Mouse (Mus musculus) midbrain, embryonic 16.5 days (tissue): ENCODE results near the gene Capn8. TPM values are rescaled to one million over a fixed set of nuclear protein-coding genes. Genes with fewer than 3 reads are reported as not detected.

Experiments used
- ATAC-seq: fragments of 200-750 bp; cut with Nextera tagmentation; 2 replicates; pipeline ENCODE4 v1.8.0; 2017; ENCODE audit warnings: moderate TSS enrichment
- H3K27ac ChIP-seq: fragments of 300-500 bp; sonication (generic); 2 replicates; pipeline ENCODE4 v1.5.1; 2014; ENCODE audit warnings: mild to moderate bottlenecking, low read length, mixed read lengths
- H3K27me3 ChIP-seq: fragments of 300-500 bp; sonication (generic); 2 replicates; pipeline ENCODE4 v1.6.1; 2014; ENCODE audit warnings: low read depth, low read length, mixed read lengths; ENCODE audit not compliant: control insufficient read depth, insufficient read depth
- H3K36me3 ChIP-seq: fragments of 300-500 bp; sonication (generic); 2 replicates; pipeline ENCODE4 v1.6.1; 2014; ENCODE audit warnings: mild to moderate bottlenecking, low read length, moderate library complexity, mixed read lengths; ENCODE audit not compliant: control insufficient read depth, insufficient read depth
- H3K4me1 ChIP-seq: fragments of 300-500 bp; sonication (generic); 2 replicates; pipeline ENCODE4 v1.6.1; 2014; ENCODE audit warnings: mild to moderate bottlenecking, low read length, mixed read lengths; ENCODE audit not compliant: control insufficient read depth, insufficient read depth
- H3K4me2 ChIP-seq: fragments of 300-500 bp; sonication (generic); 2 replicates; pipeline ENCODE4 v1.6.1; 2014; ENCODE audit warnings: mild to moderate bottlenecking, low read length, mixed read lengths
- H3K4me3 ChIP-seq: fragments of 300-500 bp; sonication (generic); 2 replicates; pipeline ENCODE4 v1.5.1; 2014; ENCODE audit warnings: low read depth, mild to moderate bottlenecking, low read length, moderate library complexity, mixed read lengths
- H3K9ac ChIP-seq: fragments of 300-500 bp; sonication (generic); 2 replicates; pipeline ENCODE4 v1.6.1; 2014; ENCODE audit warnings: low read depth, low read length, mixed read lengths
- H3K9me3 ChIP-seq: fragments of 300-500 bp; sonication (generic); replicated peaks from 2 replicates; pipeline ENCODE4 v1.6.1; 2014; ENCODE audit warnings: mild to moderate bottlenecking, low read length, mixed read lengths; ENCODE audit not compliant: control insufficient read depth, poor library complexity, severe bottlenecking
- WGBS: fragments of 180-500 bp; shearing (Covaris S2); extraction: QIAGEN DNeasy Blood & Tissue Kit; methylation state at CpG from one replicate; pipeline ENCODE4 v1.1.7; 2014; 5-methylcytosine and 5-hydroxymethylcytosine counted together
- polyA plus RNA-seq: library from polyadenylated mRNA; unstranded; fragments of >200 nt; fragmentation: Nextera tagmentation; extraction: Ambion mirVana; gene quantifications from 2 replicates; pipeline ENCODE4 v1.2.1, GENCODE M21; 2015

Capn8 gene
- 0.14 and 0.21 TPM in 2 replicates for polyA plus RNA-seq

DNA sequence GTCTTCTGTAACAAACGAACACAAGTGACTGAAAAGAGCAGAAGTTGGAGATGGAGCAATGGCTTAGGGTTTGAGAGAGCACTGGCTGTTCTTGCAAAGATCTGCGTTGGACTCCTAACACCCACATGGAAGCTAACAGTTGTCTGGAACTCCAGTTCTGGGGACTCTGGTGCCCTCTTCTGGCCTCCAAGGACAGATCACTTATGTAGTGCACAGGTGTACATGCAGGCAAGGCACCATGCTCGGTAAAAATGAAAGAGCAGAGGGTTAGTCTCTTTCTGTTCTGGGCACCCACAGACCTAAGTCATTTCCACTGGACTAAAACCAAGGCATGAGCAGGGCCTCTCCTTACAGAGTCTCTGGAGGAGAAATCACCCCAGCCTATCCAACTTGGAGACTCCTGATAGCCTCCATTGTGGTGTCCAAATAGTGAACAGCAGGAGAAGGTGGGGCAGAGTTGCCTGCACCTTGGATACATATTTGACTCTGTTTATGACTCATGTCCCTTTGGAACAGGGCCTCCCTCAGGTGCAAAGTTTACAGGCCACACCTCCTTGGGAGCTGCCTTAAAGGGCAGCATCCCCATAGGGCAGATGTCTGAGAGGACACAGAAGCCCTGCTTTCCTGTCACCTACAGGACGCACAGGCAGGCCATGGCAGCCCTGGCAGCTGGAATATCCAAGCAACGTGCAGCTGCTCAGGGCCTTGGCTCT, at the start of gene Capn8:
TSS of gene Capn8 (plus strand) at position 600 of the 713 bp plus-strand sequence.
- H3K27me3 ChIP-seq: no peaks in the 10 kb centered on the region
- no peak within 1 kb of the TSS for H3K27ac ChIP-seq
- H3K36me3 ChIP-seq: no peaks in the 10 kb centered on the region
- no peak within 1 kb of the TSS for H3K4me3 ChIP-seq
- WGBS: 77% methylated on average over 5 of the region's 5 CpGs
- no peak for ATAC-seq
- no peak within 1 kb of the TSS for H3K9ac ChIP-seq
- no peak within 1 kb of the TSS for H3K4me2 ChIP-seq
- H3K4me1 ChIP-seq: peaks cover 9% of the 10 kb centered on the region
- no peaks in the 10 kb centered on the region for H3K9me3 ChIP-seq

DNA sequence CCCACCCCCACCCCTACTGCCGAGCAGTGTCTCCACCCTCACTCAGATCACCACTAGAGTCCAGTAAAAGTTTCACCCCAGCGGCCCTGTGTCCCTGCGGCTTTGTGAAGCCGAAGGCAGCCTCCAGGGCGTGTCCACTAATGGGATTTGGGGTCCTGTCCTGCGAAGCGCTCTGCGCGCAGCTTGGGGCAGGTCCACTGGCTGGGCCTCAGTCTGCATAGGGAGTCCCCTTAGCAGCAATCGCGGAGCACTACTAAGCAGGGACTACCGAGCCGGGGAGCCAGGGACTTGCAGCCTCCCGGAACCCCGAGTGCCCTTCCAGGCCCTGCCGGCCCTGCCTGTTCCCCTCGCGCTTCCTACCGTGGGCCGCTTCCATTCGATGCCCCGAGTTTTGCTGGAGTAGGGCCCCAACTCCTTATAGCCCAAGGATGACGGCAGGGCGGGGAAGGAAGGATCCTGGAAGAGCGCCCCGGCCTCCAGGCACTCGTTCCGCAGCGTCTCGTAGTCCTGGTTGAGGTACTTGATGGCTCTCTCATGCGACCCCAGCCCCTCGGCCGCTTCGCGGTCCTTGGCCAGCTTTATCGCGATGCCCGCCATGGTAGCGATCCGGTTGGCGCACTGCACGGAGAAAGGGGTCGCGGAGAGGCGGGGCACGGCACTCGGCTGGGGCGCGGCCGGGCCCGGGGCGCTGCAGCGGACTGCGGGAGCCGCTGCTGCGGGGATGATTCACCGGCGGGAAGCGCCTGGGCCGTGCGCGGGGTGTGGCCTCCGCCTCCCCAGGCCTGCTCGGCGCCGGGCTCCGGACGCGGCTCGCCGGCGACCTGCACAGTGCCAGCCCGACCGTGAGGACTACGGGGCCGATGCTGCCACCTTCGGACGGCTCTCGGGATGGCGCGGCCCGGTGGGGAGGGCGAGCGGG, 47.8 kb upstream of the Capn8 start, which contains the start of gene Capn2:
TSS of gene Capn2 (minus strand) at position 851 of the 919 bp plus-strand sequence.
- no peaks in the 10 kb centered on the region for H3K9me3 ChIP-seq
- peak; percentile 97 for ATAC-seq
- no peaks in the 10 kb centered on the region for H3K27me3 ChIP-seq
- peak within 1 kb of the TSS; percentile 62 for H3K4me3 ChIP-seq
- WGBS: under 1% methylated on average over 77 of the region's 84 CpGs
- peak within 1 kb of the TSS; percentile 78 for H3K27ac ChIP-seq
- H3K9ac ChIP-seq: peak within 1 kb of the TSS; percentile 80
- peaks cover 18% of the 10 kb centered on the region for H3K4me1 ChIP-seq
- H3K4me2 ChIP-seq: peak within 1 kb of the TSS; percentile 83
- 0 out of 2 replicates have a peak, but pooled peaks cover 3% of the 10 kb centered on the region for H3K36me3 ChIP-seq

DNA sequence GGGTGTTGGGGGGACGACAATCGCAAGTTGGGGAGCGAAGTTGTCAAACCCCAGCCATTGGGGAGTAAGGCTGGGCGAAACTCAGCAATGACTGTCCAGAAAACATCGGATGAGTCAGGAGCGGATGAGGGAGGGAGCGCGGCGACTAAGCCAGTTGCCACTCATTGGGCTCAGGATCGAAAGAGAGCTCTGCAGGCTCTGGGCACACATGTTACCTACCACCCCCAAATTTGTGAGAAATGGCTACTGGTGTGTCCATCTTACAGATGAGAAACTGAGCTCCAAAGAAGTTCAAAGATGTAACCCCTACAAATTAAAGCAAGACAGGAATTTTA, 47.2 kb upstream of the Capn8 start:
- no peaks in the 10 kb centered on the region for H3K27me3 ChIP-seq
- peak; percentile 50; the same call in 1 of the 2 replicates for ATAC-seq
- no peaks in the 10 kb centered on the region for H3K9me3 ChIP-seq
- H3K4me1 ChIP-seq: peaks cover 18% of the 10 kb centered on the region
- WGBS: 1% methylated on average over 10 of the region's 10 CpGs
- no peaks in the 10 kb centered on the region for H3K36me3 ChIP-seq
- H3K4me2 ChIP-seq: peak overlapping the region; percentile 83
- H3K4me3 ChIP-seq: peak overlapping the region; percentile 62
- peak overlapping the region; percentile 80 for H3K9ac ChIP-seq
- H3K27ac ChIP-seq: peak overlapping the region; percentile 78; the same call in 1 of the 2 replicates

DNA sequence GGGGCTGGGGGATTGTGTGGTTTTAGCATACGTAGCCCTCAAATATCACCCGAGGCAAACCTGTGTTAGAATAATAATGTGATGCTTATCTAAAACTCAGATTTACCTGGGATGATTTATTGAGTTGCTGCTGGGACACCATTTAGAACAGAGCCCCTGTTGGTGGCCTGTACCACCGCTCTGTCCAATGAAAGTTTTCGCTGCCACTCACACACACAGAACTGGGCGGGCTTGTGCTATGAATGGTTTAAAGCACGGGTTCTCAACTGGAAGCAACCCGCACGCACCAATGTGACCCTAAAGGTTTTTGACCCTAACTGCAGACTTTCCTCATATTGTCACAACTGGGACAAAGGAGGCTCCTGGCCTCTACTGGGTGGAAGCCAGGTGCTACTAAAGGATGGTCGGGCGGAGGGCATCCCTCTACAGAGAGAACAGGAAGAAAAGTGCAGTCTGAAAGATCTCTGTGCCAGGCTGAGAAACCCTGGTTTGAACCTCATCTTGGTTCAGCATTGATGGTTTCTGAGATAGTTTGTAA, 46.6 kb upstream of the Capn8 start:
- no peak for ATAC-seq
- 58% methylated on average over 10 of the region's 10 CpGs for WGBS
- Histone ChIP-seq H3K4me3 (no peak overlapping the region), H3K9me3 (no peaks in the 10 kb centered on the region), H3K36me3 (no peaks in the 10 kb centered on the region), H3K4me1 (peaks cover 18% of the 10 kb centered on the region), H3K27ac (no peak overlapping the region), H3K9ac (no peak overlapping the region), H3K27me3 (no peaks in the 10 kb centered on the region), H3K4me2 (no peak overlapping the region)

DNA sequence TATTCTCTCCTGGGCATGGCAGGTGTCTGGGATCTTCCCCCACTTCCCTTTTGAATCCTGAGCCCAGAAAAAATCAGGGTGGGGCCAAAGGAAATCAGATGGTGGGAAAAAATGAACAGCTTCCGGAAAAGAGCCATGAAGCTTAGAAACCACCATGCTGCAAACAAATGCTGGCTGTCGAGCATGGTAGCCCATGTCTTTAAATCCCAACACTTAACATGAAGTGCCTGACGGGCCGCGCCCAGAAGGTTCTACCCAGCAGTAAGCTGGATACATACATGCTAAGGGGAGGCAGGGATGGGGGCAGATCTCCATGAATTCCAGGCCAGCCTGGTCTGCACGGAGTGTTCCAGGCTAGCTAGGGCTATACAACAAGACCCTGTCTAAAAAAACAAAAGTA, 46.0 kb upstream of the Capn8 start:
- H3K4me1 ChIP-seq: peaks cover 18% of the 10 kb centered on the region
- H3K4me2 ChIP-seq: no peak overlapping the region
- no peak for ATAC-seq
- no peaks in the 10 kb centered on the region for H3K27me3 ChIP-seq
- no peak overlapping the region for H3K9ac ChIP-seq
- no peak overlapping the region for H3K4me3 ChIP-seq
- no peak overlapping the region for H3K27ac ChIP-seq
- H3K36me3 ChIP-seq: no peaks in the 10 kb centered on the region
- 93% methylated on average over 6 of the region's 6 CpGs for WGBS
- no peaks in the 10 kb centered on the region for H3K9me3 ChIP-seq

DNA sequence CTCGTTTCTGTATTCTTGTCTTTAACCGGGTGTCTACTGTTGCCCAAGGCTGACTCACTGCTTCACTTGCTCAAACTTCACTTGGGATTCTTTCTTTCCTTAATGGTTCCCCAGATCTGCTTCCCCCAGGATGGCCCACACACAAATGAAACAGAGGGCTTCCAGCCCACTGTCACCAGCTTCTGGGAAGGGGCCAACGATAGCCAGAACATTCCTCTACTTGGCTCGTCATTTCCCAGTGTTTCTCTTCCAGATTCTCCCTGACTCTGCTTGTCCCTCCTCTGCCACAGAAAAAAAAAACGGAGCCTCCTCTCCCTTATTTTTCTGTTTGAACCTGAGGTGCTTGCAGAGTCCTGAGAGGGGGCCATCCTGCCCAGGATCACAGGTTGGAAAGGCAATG, 45.5 kb upstream of the Capn8 start:
- no peak for ATAC-seq
- WGBS: 76% methylated on average over 5 of the region's 5 CpGs
- Histone ChIP-seq H3K27ac (no peak overlapping the region), H3K4me3 (no peak overlapping the region), H3K27me3 (no peaks in the 10 kb centered on the region), H3K9me3 (no peaks in the 10 kb centered on the region), H3K4me1 (peaks cover 18% of the 10 kb centered on the region), H3K36me3 (no peaks in the 10 kb centered on the region), H3K4me2 (no peak overlapping the region), H3K9ac (no peak overlapping the region)

DNA sequence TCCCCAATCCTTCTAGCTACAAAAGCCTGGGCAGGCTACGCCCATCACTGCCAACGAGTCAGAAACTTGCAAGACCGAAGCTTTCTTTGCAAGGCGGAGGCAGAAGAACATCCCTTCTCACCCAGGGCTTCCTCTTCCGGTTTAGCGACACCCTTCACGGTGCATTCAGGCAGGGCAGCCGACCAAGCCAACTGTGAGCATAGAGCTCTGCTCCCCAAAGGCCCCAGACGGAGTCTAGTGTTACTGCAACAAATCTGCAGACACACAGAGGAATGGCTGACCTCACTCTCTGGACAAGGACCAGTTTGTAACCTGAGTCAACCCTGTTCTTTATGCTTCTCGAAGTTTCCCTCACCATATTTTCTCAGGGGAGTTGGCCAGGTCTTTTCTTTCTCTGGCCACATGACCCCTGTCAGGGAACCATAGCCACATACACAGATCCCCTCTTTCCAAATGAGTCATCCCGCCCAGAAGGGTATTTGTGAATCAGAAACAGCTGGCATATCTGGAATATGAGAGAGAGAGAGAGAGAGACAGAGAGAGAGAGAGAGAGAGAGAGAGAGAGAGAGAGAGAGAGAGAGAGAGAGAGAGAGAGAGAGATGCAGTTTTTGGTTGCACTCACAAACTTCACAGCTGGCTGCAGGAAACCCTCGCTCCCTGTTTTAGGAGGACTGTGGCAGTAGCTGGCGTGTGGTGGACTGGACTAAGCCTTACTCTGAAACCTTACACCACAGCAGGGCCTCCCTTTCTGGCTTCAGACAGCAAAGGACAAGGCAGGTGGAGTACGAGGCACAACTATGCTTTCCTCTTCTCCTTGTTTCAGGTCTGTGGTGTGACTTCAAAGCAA, 44.5 kb upstream of the Capn8 start:
- H3K9ac ChIP-seq: no peak overlapping the region
- no peaks in the 10 kb centered on the region for H3K27me3 ChIP-seq
- H3K9me3 ChIP-seq: no peaks in the 10 kb centered on the region
- no peak overlapping the region for H3K4me3 ChIP-seq
- no peak overlapping the region for H3K4me2 ChIP-seq
- H3K36me3 ChIP-seq: no peaks in the 10 kb centered on the region
- 25% methylated on average over 14 of the region's 14 CpGs for WGBS
- ATAC-seq: no peak
- H3K4me1 ChIP-seq: peaks cover 15% of the 10 kb centered on the region
- no peak overlapping the region for H3K27ac ChIP-seq

DNA sequence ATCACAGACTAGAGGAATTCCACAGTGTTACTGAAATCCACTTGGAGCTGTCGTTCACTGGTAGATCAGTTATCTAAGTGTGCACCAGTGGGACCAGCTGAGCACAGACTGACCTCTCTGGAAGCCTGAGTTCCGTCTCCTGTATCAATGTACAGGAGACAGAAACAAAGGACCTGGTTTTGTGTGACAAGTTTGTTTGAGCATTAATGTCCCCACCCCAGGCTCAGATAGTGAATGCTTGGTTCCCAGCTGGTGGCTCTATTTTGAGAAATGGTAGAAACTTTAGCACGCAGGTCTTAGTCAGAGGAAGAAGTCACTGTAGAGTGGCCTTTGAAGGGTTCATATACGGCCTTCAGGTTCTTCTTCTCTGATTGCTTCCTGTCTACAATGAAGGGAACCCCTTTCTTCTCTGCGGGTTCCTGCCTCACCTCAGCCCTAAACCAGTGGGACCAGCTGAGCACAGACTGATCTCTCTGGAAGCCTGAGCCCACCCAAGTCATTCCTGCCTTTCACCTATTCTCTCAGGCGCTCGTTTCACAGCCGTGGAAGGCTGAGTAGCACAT, 43.8 kb upstream of the Capn8 start:
- no peak for ATAC-seq
- H3K9ac ChIP-seq: no peak overlapping the region
- no peaks in the 10 kb centered on the region for H3K27me3 ChIP-seq
- H3K4me3 ChIP-seq: no peak overlapping the region
- WGBS: 79% methylated on average over 8 of the region's 8 CpGs
- no peak overlapping the region for H3K4me2 ChIP-seq
- no peaks in the 10 kb centered on the region for H3K9me3 ChIP-seq
- peaks cover 8% of the 10 kb centered on the region for H3K4me1 ChIP-seq
- H3K36me3 ChIP-seq: no peaks in the 10 kb centered on the region
- no peak overlapping the region for H3K27ac ChIP-seq
